Mouse (Mus musculus): Measurements from ENCODE around the gene Chst11.

Gene Chst11

DNA sequence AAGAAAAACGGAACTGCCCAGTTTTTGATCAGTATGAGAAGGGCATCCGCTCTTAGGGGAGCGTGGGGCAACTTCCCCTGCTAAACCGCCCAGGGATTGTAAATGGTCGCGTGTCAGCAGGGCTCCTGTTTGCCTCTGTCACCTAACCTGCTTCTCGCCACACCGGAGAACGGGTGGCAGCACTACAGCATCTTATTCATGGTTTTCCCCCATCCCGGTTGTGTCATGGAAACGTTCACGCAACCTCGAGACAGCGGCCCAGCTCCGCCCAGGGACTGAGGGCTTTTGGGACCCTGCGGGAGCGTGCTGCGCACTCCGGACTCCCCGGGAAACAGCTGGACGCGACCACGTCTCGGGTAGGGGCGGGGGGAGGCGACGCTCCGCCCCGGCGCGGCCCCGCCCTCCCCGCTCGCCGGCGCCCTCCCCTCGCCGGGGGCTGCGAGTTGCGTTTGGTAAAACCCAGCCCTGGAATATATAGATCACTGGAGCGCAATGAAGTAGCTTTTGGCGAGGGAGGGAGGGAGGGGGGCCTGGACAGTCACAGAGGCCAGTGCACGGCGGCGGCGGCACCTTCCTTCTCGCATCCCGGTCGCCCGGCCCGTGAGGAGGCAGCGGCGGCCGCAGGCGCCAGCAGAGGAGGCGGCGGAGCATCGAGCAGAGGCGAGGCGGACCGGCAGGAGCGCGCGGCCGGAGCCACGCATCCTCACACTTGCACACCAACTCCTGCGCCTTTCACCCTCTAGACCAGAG is at the start of gene Chst11:
Chst11 (plus strand) TSS at position 549 of the 750 bp plus-strand sequence.
- DNase-seq (ENCODE audit: low read depth, low spot score) = peak; percentile 30

DNA sequence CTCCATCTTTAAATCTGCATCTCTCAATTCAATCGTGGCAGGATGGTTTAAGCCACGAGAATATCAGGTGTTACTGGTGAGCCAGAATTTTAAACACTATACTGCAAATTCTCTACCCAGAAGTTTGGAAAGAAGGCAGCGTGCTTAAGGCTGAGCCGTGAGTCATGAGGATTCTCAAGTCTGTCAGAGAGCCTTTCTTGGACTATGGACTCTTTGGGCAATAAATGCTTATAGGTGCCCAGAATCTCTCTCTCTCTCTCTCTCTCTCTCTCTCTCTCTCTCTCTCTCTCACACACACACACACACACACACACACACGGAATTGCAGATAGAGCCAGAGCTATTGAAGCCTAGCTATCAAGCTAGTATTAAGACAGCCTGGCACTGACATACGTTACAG is 49.5 kb upstream of the Chst11 start:
- DNase-seq (ENCODE audit: low read depth, low spot score) = no peak

DNA sequence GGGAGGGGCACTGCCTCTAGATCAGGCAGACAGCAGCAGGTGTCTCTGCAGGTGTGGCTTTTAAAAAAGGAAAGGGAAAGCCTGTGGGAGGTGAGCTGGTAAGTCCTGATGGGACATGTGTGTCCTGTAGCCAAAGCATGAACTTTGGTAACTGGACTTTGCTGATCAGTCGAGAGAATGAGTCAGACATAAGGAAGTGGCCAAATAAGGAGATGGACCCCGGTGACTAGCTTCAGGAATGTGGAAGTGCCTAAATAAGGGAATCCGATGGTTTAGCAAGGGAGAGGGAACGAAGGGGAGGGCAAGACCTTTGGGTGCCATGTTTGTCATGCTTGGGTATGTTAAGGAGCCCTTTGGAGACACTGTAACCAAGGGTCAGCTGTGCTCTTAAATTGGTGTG is 31.9 kb upstream of the Chst11 start:
- no peak for DNase-seq (ENCODE audit: low read depth, low spot score)

DNA sequence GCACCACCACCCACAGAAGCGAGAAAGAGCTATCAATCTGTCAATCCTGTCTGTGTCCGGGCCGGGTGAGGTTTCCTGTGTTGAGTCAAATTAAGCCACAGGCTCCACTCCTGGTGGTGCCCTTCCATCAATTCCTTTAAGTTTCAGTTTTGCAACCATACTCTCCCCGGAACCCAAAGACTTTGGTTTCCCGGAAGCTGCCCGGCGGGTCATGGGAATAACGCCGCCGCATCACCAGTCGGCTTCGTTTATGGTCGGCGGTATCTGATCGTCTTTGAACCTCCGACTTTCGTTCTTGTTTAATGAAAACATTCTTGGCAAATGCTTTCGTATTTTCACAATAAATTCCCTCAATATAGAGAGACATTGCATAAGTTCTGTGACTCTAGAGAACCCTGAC is 30.2 kb upstream of the Chst11 start:
- DNase-seq (ENCODE audit: low read depth, low spot score) = no peak

DNA sequence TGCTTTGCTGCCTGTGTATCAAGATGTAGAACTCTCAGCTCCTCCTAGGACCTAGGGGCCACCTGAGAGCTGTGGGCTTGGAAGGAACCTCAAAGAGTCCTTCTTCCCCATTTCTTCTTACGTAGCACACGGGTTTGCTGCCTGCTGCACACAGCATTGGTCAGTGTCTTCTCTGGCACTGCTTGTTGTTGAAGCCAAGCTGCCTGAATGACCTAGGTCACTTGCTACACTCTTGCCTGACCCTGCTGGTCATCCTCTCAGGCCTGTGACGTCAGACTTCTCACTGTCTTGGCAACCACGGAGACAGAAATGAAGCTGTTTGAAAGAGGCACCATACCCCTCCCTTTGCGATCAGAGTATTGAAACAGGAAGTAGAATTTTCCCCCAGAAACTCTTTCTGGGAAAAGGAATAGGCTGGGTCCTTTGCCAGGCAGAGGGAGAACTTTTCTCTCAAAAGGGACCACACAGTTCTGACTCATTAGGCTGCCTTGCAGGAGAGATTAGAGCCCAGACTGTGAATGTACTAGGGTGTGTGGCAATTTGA is 27.0 kb upstream of the Chst11 start:
- peak; percentile 12 for DNase-seq (ENCODE audit: low read depth, low spot score)

DNA sequence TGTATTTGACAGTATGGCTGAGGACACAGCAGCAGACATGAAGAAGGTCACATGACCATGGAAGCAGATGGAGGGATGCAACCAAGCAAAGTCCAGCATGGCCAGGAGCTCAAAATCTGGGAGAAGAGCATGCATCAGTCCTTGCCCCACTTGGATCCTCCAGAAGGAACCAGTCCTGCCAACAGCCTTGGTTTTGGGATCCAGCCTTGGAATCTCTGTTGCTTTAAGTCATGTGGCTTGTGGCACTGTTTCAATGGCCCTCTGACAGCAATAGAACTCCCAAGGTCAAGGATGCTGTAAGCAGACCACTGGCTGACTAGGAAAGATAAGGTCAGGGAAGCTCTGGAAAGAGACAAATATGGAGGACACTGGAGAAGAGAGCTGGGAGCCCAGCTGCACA is 26.0 kb upstream of the Chst11 start:
- DNase-seq (ENCODE audit: low read depth, low spot score) = no peak

DNA sequence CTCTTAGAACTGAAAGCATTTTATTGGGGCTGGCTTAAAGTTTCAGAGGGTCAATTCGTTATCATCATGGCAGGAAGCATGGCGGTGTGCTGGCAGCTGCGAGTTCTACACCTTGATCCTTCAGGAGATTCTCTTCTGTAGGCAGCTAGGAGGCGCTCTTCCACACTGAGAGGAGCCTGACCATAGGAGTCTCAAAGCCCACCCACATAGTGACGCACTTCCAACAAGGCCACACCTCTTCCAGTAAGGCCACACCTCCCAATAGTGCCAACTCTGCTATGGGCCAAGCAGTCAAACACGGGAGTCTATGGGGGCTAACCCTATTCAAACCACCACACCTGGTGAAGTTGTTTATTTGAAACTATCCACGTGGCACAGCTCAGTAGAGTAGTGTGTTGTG is 24.0 kb upstream of the Chst11 start:
- no peak for DNase-seq (ENCODE audit: low read depth, low spot score)

DNA sequence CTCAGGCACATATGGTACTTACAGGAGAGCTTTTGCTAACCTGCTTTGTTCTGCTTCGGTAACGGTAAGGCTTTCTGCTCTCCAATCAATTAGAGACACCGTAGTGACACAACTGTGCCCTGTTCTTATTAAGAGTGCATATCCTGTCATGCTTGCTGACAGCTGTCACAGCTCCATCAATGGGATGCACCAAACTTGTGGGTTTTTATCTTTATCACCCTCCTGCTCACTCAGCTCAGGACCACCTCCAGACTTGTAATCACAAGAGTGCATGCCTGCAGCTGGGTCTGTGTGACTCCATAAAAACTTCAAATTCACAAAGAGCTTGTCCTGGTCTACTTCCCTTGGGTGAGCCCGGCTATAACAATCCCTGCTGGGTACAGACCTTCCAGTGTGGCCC is 23.3 kb upstream of the Chst11 start:
- DNase-seq (ENCODE audit: low read depth, low spot score) = no peak

DNA sequence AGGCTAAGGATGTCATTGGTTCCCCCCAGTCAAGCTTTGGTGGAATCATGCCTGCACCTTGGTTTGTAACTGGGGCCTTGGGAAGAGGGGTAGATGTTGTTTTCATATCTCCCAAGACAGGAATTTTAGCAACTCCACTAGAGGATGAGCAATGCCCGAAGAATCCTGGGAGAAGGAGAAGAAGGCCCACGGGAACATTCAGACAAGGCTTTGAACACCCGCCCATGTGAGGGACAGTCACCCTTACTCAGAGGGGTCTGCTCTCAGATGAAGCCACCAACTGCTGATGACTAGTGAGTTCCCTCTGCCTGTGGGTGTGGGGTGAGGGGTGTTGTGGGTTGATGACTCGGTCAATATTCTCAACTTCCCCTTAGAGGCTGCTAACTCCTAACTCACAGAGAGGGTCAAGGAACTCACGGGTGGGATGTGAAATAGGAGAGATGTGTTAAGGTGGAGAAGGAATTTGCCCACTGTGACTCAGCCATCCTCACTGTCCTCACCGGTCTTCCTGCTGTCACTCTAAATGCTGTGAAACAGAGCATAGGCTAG is 22.8 kb upstream of the Chst11 start:
- no peak for DNase-seq (ENCODE audit: low read depth, low spot score)

DNA sequence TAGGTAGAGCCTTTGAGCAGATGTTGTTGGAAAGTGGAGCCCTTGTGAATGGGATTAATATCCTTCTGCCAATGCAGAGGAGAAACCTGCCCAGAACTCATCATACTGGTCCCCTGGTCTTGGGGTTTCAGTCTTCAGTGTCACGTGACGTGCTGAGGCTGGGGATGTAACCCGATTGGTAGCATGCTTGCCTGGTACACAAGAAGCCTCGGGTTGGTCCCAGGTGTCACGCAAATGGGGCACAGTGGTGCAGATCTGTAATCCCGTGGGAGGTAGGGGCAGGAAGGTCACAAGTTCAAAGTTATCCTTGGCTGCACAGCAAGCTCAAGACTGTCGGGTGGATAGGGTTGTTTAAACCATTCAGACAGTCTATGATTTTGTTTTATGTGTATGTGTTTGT is 20.8 kb upstream of the Chst11 start:
- no peak for DNase-seq (ENCODE audit: low read depth, low spot score)

DNA sequence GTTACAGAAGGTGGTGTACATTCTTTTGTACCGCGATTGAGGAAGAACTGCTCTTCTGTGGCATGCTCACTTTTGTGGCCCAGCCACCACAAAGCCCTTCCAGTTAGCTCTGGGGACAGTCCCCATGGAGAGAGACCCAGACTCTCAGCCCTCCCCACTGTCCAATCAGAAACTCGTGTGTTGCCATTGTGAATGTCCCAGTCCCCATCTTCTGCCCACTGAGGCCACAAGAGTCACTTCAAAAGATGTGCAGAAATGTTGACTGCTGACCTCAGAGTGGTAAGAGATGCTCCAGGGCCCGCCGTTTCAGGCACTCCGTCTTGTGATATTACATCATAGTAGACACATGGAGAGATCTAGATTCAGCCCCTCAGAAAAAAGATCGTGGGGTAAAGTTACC is 18.6 kb upstream of the Chst11 start:
- DNase-seq (ENCODE audit: low read depth, low spot score) = no peak

DNA sequence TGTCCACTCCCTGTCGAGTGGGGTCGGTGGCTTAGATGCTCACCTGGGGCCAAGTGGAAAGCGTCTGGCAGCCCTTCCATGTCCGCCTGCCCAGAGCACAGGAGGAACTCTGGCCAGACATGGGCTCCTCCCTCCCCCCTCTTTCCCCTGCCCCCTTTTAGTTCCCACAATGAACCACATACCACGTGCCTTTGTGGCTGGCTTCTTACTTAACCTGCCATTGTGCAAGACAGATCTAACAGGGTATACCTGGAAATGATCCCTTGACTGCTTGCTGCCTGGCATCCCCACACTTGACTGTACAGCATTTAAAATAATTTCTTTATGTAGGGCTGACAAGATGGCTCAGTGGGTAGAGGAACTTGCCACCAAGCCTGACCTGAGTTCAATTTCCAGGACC is 15.7 kb upstream of the Chst11 start:
- DNase-seq (ENCODE audit: low read depth, low spot score) = no peak

DNA sequence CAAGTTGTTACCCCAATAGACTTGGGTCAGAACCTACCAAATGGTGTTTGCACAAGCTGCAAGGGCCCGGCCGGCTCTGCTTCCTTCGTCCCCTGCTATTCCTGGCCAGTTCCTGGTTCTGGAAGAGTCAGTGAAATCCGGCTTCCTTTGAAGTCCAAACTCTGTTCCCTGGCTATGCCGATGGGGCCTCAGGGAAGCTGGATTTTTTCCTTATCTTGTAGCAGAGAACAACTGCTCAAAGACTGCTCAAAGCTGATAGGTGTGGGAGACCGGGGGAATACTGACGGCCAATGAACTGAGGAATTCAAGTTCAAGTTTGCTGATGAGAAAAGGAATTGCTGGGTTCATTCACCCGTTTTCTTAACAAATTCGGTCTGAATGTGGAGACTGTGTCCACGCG is 13.7 kb upstream of the Chst11 start:
- no peak for DNase-seq (ENCODE audit: low read depth, low spot score)

DNA sequence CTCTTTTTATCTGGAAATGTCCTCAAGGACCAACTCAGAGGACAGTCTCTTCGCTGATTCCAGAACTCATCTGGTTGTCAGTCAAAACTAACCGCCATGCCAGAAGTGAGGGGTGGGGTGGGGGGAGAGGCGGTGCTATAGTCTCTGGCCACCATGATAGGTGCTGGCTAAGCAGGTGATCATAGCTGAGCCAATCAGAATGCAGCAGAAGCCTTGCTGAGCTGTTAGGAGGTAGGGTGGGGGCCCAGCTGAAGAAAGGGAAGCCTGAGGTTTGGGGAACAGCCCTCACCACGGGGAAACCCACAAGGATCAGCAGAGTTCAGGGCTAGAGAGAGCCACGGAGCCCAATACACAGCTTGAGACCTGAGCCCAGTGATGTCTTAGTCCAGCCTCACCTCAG is 11.1 kb upstream of the Chst11 start:
- DNase-seq (ENCODE audit: low read depth, low spot score) = no peak

DNA sequence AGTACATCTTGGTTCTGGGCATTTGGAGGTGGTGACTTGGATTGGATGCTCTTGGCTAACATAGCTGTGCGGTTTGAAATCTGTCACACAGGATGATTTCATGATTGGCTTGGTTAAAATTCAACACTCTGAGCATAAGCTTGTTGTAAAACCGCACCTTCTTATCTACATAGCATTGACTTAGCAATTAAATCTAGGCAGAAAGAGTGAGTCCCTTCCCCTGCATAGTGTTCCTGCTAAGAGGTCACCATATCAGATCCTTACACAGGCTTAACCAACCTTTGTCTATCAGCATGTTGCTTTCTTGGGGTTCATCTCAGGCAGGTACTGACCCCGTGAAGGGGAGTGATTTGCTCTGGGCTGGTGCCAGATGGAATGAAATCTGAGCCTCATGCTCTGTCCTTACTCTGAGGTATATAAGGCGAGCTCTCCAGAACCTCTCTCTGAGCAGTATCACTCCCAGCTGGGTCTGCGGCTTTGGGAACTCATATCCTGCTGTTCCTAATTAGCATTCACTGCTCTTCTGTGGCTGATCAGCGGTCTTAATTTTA is 10.6 kb upstream of the Chst11 start:
- DNase-seq (ENCODE audit: low read depth, low spot score) = no peak

DNA sequence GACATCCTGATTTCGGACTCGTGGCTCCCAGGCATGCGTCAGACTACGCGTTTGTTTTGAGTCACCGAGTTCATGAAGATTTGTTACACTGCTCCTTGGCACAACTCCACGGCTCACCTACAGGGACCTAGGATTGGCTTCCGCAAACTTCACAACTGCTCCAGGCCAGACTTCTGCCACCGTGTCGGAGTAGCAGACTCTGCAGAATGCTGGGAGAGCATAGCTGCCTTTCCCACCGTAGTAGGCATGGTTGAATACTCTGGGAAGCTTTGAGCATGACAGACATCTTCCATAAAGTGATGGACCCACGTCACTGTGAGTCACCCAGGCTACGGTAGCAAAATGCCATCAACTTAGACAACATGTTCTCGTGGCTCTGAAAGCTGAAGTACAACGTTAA is 9.5 kb upstream of the Chst11 start:
- no peak for DNase-seq (ENCODE audit: low read depth, low spot score)

DNA sequence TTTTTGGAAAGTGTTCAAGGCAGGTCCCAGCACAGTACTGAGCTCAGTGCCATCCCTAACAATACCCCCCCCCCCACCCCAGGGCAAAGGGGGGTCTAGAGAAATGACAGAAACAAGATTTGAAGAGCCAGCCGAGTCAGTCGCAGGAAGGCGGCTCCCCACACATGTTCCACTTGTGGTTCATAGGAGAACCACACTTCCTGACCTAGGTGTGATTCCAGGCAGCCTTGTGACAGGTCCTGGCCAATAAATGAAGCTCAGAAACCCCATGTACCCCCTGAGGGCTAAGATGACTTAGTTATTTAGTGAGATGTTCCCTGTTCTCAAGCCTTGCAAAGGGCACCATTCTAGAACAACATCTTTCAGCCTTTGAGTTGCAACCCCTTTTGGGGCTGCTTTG is 3.0 kb upstream of the Chst11 start:
- DNase-seq (ENCODE audit: low read depth, low spot score) = no peak

DNA sequence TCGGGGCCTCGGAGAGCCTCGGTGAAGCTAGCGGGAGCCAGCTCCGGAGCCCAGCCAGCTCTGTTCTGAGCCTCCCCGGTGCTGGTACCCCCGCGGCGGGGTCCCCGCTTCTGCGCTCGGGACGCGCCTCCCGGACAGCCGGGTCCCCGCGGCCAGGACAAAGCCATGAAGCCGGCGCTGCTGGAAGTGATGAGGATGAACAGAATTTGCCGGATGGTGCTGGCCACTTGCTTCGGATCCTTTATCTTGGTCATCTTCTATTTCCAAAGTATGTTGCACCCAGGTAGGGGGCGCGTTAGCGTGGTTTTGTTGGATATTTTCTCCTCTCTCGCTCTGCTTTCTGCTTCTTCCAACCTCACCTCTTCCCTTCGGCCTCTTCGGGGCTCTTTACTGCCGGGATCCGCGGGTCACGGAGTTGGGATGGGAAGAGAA is 418 bp downstream of the Chst11 start:
- no peak for DNase-seq (ENCODE audit: low read depth, low spot score)

DNA sequence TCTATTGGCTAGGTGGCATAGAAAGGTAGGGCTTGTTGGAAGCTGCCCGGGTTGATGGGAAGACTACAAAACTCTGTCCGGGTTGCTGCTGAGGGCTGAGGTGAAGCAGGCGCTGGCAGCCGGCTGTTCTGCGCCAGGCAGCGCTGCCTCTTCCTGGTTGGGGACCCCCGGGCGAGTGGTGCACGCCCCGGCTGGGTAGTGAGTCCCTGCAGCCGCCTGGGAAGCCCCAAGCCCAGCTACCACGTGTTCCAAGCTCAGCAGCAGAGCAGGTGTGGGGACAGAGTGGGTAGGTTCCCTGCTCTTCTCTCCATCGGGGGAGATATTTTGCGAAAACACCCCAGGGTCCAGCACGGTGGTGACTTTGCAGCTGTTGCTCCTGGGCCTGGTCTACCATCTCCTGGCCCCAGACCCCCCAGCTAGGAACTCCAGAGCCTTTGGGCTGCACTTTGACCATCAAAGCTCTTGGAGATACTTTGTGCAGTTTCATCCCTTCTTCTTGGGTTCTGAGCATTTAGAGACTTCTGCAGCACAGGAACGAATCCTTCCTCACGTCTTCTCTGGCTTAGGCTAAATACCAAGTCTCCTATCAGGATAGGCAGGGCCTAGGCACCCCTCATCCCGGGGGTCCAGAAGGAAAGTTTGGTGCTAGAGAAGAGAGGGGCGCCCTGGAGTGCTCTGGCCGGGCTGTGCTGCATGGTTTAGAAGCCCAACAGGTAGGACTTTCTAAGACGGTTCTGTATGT is 1.1 kb downstream of the Chst11 start:
- DNase-seq (ENCODE audit: low read depth, low spot score) = no peak

DNA sequence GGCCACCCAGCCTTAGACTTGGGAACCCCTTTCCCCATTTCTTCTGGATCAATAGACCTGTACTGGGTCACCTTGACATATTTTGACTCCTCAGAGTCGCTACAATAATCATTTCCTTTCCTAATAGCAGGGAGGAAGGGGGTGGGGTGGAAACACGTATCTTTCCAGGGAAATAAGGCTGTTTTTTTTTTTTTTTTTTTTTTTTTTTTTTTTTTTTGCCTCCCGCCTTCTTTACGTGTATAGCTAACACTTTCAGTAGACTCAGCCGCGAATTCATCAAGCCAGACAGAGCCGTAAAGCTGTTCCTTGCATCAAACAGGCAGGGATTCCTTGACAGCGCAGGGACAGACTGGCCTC is 1.7 kb downstream of the Chst11 start:
- DNase-seq (ENCODE audit: low read depth, low spot score) = no peak

DNA sequence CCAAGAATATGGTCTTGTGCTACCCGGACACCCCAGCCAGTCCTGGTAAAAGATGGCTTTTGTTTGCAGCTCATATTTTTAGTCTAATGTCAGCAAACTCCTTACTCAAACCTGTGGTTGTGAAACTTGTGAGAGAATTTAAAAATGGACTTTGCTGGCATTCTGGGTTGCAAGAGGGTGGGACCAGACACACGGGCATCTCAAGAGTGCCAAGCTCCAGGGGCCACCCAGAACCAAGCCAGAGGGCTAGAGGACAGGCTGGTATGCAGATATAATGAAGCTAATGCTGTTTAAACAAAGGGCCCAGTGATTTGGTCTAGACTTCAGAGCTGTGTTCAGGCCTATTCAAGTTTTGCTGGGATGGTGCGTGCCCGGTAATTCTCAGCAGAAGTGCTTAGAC is 2.1 kb downstream of the Chst11 start:
- DNase-seq (ENCODE audit: low read depth, low spot score) = no peak

DNA sequence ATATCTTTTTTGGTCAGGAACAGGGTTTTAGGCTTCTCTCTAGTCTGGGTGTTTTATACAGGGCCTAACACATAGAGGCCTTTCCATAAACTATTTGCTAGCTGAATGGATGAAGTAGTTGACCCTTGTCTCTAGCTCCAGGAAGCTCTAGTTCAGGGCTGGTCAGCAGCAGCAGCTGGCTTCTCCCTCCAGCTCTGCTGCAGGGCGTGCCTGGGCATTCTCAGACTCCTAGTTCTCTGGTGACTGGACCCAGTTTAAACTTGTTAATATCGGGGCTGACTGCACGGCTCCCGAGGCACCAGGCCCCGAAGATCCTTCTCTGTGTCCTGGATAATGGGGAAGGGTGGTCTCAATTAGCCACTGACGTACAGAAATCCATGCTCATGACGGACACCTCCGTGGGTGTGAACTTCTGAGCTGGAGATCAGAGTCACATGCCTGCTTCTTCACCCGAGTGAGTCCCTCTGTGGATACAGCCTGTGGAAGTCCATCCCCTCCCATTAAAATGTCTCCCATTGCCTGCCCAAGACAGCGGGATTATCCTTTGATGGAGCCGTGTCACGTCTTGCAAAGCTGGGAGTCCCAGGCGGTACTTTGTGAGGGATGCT is 4.2 kb downstream of the Chst11 start:
- DNase-seq (ENCODE audit: low read depth, low spot score) = no peak
